Mouse (Mus musculus): ENCODE data around the gene Ccdc106.
"Not testable (repeated sequence)": the region's sequence is repeated elsewhere in the genome, so short reads cannot be mapped to it uniquely, and the experiment has no call there.

DNA sequence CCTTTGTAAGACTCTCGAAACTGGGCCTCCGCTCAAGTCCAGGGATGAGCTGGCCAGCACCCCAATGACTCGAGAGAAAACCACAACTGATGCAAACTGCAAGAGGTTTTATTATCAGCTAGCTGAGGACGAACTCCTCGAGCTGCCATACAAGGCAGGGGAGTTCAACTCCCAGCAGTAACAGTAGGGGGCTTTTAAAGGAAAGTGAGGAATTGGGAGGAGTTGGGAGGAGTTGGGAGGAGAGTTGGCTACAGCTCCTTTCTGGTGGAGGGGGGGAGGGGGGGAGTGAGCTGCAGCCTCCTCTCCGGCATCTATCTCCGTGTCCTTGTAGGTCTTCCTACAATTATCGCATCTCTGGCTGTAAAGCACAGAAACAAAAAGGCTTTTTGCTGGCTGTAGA, 17.5 kb upstream of the Ccdc106 start:
- TF ChIP-seq EP300, CTCF (IDR thresholded peaks at IDR 0.05; ENCODE audit: low read depth): not testable (repeated sequence)

Measured in liver, postnatal 0 days (tissue).